Mouse (Mus musculus): ENCODE data around the gene Bsdc1.
"Not testable (repeated sequence)": the region's sequence is repeated elsewhere in the genome, so short reads cannot be mapped to it uniquely, and the experiment has no call there.

Bsdc1 gene

GRCm38 (mm10) chr4:129513891-129514290 is 52.5 kb downstream of the Bsdc1 start:
- DNase-seq (ENCODE audit: low read depth): no peak

DNA sequence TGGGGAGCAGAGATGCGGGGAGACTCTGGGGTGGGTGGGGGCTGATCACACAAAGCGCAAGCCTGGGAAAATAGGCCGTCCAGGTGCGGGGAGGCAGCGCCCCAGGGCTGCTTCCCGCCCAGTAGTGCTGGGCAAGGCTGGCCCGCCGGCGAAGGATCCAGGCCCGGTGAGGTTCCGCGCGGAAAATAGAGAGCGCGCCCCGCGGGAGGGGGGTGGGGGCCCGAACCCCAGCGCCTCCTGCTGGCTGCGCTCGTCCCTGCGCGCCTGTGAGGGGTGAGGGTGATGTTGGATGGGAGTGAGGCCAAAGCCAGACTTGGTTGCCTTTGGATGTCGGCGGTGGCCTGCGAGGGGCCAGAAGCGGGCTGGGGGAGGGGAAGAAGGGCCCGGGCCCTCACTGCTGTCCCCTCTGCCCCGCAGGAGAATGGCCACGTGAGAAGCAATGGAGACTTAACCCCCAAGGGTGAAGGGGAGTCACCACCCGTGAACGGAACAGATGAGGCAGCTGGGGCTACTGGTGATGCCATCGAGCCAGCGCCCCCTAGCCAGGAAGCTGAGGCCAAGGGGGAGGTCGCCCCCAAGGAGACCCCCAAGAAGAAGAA is 53.0 kb downstream of the Bsdc1 start:
- DNase-seq (ENCODE audit: low read depth): peak; percentile 81

GRCm38 (mm10) chr4:129516925-129517324 is 55.5 kb downstream of the Bsdc1 start:
- no peak for DNase-seq (ENCODE audit: low read depth)

DNA sequence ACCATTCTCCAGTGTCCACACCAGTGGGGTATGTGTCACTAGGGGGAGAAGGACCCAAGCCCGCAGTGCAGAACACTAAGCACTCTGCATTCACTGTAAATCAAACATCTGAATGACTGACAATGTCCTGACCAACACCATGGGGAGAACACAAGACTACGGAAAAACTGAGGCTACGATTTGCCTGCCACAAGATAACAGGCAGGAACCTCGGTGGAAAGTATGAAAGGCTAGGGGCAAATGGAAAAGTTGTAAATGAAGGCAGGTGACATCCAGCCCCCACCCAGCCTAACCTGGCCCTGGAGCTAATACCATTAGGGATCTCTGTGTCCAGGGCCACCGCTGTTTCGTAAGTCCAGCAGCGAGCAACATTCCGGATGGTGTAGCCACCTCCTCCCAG is 57.1 kb downstream of the Bsdc1 start:
- DNase-seq (ENCODE audit: low read depth): no peak

DNA sequence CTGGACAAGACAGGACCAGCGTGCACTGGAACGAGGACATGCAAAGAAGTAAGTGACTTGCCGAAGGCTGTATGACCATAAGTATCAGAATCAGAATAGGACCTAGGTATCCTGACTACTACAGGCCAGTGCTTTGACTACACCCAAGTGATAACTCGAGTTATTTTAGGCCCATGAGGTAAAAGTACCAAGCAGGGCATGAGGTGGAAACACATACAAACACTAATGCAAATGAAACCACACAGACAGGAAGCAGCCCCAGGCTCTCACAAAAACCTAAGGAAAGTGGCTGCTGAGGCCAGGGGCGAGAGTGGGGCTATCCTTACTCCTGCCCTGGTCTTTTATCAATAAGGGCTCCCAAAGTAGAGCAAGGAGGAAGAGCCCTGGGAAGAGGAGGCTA is 64.0 kb downstream of the Bsdc1 start:
- no peak for DNase-seq (ENCODE audit: low read depth)

- DNase-seq (ENCODE audit: low read depth): no peak
Observed at GRCm38 (mm10) chr4:129525889-129526288, 64.5 kb downstream of the Bsdc1 start.

DNA sequence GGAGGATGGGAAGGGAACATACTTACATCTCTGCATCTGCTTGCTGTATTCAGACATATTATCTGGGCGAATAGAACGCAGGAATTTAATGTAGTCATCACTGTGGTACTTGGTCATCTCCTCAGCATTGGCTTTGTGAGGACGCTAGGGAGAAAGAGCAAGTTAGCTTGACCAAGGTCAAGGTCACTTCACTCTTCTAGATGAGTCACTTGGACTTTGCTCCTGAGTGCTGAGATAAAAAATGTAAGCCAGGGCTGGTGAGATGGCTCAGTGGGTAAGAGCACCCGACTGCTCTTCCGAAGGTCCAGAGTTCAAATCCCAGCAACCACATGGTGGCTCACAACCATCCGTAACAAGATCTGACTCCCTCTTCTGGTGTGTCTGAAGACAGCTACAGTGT is 67.5 kb downstream of the Bsdc1 start:
- not testable (repeated sequence) for DNase-seq (ENCODE audit: low read depth)
